Mouse (Mus musculus): ENCODE data around the gene Zbtb20. TPM values are rescaled to one million over a fixed set of nuclear protein-coding genes. Genes with fewer than 3 reads are reported as not detected.
A peak's percentile ranks its signal among the peaks of the same experiment; 100 is the strongest.

The Zbtb20 gene
- polyA plus RNA-seq, 1 experiment from 2014 or later = 35.1 TPM

DNA sequence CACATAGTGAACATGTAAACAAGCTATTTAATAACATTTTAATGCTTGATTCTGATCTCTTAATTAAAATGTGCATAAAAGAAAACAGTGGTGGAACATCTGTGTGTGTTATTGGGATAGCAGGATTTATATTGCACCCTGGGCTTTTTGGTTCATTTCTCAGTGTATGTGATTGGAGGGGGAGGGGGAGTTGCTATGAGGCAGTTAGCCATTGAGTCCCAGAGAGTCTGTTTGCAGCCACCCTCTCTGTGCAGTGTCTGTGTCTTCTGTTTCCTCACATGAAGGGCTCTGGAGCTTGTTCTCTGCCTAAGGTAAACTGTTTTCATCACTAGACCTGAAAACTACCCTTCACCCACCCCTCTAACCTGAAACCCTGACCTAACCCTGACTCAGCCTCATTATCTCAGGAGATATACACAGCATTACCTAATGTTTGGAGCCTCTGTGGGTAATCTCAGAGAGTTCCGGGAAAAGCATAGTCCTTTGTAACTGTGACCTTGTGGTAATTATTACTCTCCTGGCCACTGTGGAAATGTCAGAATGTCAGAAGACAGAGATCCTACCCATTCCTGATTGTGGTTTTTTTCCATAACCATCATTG lies 411.2 kb downstream of the Zbtb20 start:
- Histone ChIP-seq H3K9ac (replicated peaks; ENCODE audit: low read depth, low read length) (no peak overlapping the region), H3K4me2 (replicated peaks; ENCODE audit: low read depth, low read length) (no peak overlapping the region), H3K9me3 (ENCODE audit: control insufficient read depth, low read depth, low read length) (no peaks in the 10 kb centered on the region), H3K4me1 (ENCODE audit: control insufficient read depth, insufficient read depth, low read length) (peaks cover 3% of the 10 kb centered on the region; the same call in 1 of the 2 replicates), H3K4me3 (ENCODE audit: low read depth, low read length) (no peak overlapping the region), H3K27me3 (ENCODE audit: control insufficient read depth, insufficient read depth, low read length) (no peaks in the 10 kb centered on the region), H3K36me3 (ENCODE audit: control insufficient read depth, insufficient read depth, low read length) (no peaks in the 10 kb centered on the region), H3K27ac (ENCODE audit: low read length) (no peak overlapping the region)
- WGBS = 38% methylated on average over 1 of the region's 1 CpGs
- no peak for ATAC-seq (ENCODE audit: insufficient number of reproducible peaks, insufficient read depth, low FRiP score, low read depth)

DNA sequence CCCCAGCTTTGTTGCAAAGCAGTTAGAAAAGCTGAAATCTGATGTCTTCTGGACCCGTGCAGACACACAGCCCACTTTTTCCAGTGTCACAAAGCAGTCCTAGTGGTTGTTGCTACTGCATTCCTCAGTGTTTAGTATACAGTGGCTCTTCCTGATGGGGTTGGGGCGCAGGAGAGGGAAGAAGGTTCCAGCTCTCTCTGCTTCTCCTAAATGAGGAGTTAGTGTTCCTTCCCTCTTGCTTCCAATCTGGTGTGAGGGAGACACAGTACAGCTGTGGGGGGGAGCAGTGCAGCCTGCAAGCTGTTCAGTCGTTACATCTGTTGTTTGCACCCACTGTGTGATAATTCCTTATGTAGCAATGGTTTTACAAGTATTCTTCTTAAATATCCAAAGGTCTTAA lies 415.7 kb downstream of the Zbtb20 start:
- no peak for ATAC-seq (ENCODE audit: insufficient number of reproducible peaks, insufficient read depth, low FRiP score, low read depth)
- Histone ChIP-seq H3K27ac (ENCODE audit: low read length) (no peak overlapping the region; the same call in 1 of the 2 replicates), H3K9me3 (ENCODE audit: control insufficient read depth, low read depth, low read length) (no peaks in the 10 kb centered on the region), H3K36me3 (ENCODE audit: control insufficient read depth, insufficient read depth, low read length) (no peaks in the 10 kb centered on the region), H3K4me1 (ENCODE audit: control insufficient read depth, insufficient read depth, low read length) (peaks cover 3% of the 10 kb centered on the region; the same call in 1 of the 2 replicates), H3K9ac (replicated peaks; ENCODE audit: low read depth, low read length) (no peak overlapping the region), H3K4me3 (ENCODE audit: low read depth, low read length) (no peak overlapping the region), H3K27me3 (ENCODE audit: control insufficient read depth, insufficient read depth, low read length) (no peaks in the 10 kb centered on the region), H3K4me2 (replicated peaks; ENCODE audit: low read depth, low read length) (no peak overlapping the region)
- WGBS = 63% methylated on average over 3 of the region's 3 CpGs

DNA sequence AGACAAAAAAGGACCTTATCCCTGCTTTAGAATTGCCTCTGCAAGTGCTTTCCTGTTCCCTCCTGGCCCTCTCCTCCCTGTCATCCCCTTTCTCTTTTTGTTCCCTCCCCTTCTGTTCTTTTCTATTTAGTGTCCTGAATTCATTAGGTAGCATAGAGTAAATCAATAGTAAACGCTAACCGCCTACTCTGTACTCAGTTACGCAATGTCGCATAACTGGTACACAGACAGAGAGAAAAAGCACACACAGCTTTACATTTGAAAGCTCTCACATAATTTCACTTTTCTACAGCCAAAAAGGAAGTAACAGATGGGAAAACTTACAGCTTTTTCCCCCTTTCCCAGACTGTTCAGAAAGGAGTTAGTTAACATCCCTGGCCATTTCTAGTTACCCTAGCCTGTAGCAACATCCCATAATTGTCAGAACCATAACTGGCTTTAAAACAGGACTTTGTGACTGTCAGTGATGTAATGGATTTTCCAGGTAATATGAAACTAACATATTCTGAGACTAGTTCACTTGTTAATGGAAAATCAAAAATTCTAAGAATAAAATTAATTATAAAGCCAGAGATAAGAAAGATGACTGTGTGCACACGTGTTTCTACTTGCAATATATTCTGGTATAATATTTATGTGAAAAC lies 422.4 kb downstream of the Zbtb20 start:
- WGBS = 69% methylated on average over 5 of the region's 5 CpGs
- no peak for ATAC-seq (ENCODE audit: insufficient number of reproducible peaks, insufficient read depth, low FRiP score, low read depth)

GRCm38 (mm10) chr16:43300420-43300819 lies 424.7 kb downstream of the Zbtb20 start:
- H3K27me3 ChIP-seq (ENCODE audit: control insufficient read depth, insufficient read depth, low read length) = no peaks in the 10 kb centered on the region
- H3K4me1 ChIP-seq (ENCODE audit: control insufficient read depth, insufficient read depth, low read length) = peaks cover 7% of the 10 kb centered on the region; the same call in 1 of the 2 replicates
- ATAC-seq (ENCODE audit: insufficient number of reproducible peaks, insufficient read depth, low FRiP score, low read depth) = no peak
- no peaks in the 10 kb centered on the region for H3K36me3 ChIP-seq (ENCODE audit: control insufficient read depth, insufficient read depth, low read length)
- 76% methylated on average over 3 of the region's 3 CpGs for WGBS
- H3K4me3 ChIP-seq (ENCODE audit: low read depth, low read length) = no peak overlapping the region
- H3K27ac ChIP-seq (ENCODE audit: low read length) = no peak overlapping the region
- H3K9me3 ChIP-seq (ENCODE audit: control insufficient read depth, low read depth, low read length) = no peaks in the 10 kb centered on the region
- H3K4me2 ChIP-seq (replicated peaks; ENCODE audit: low read depth, low read length) = no peak overlapping the region
- H3K9ac ChIP-seq (replicated peaks; ENCODE audit: low read depth, low read length) = no peak overlapping the region

More for the DNA sequence above, 422.4 kb downstream of the Zbtb20 start:
- Histone ChIP-seq H3K4me1 (ENCODE audit: control insufficient read depth, insufficient read depth, low read length) (peaks cover 2% of the 10 kb centered on the region; the same call in 1 of the 2 replicates), H3K4me3 (ENCODE audit: low read depth, low read length) (no peak overlapping the region), H3K27ac (ENCODE audit: low read length) (no peak overlapping the region), H3K9me3 (ENCODE audit: control insufficient read depth, low read depth, low read length) (no peaks in the 10 kb centered on the region), H3K4me2 (replicated peaks; ENCODE audit: low read depth, low read length) (no peak overlapping the region), H3K36me3 (ENCODE audit: control insufficient read depth, insufficient read depth, low read length) (no peaks in the 10 kb centered on the region), H3K9ac (replicated peaks; ENCODE audit: low read depth, low read length) (no peak overlapping the region), H3K27me3 (ENCODE audit: control insufficient read depth, insufficient read depth, low read length) (no peaks in the 10 kb centered on the region)

DNA sequence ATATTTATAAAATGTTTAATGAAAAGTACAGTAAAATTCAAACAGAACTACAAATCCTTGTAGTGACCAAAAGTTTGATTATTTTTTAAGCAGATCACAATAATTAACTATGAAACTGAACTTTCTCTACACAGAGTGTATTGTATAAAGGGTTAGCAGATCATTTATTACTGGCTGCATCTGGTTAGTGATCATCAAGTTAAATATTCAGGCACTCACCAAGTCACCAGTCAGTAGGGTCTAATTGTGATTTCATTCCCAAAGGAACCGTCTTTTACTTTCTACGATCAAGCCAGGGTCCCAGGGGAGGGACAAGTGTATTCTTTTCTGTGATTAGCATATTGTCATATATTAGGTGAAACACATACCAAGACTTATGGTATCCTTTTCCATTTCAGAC lies 426.5 kb downstream of the Zbtb20 start:
- Histone ChIP-seq H3K27ac (ENCODE audit: low read length) (no peak overlapping the region), H3K9me3 (ENCODE audit: control insufficient read depth, low read depth, low read length) (no peaks in the 10 kb centered on the region), H3K27me3 (ENCODE audit: control insufficient read depth, insufficient read depth, low read length) (no peaks in the 10 kb centered on the region), H3K4me2 (replicated peaks; ENCODE audit: low read depth, low read length) (no peak overlapping the region), H3K36me3 (ENCODE audit: control insufficient read depth, insufficient read depth, low read length) (no peaks in the 10 kb centered on the region), H3K4me1 (ENCODE audit: control insufficient read depth, insufficient read depth, low read length) (peaks cover 7% of the 10 kb centered on the region; the same call in 1 of the 2 replicates), H3K9ac (replicated peaks; ENCODE audit: low read depth, low read length) (no peak overlapping the region), H3K4me3 (ENCODE audit: low read depth, low read length) (no peak overlapping the region)
- WGBS = 87% methylated on average over 2 of the region's 2 CpGs
- no peak for ATAC-seq (ENCODE audit: insufficient number of reproducible peaks, insufficient read depth, low FRiP score, low read depth)

DNA sequence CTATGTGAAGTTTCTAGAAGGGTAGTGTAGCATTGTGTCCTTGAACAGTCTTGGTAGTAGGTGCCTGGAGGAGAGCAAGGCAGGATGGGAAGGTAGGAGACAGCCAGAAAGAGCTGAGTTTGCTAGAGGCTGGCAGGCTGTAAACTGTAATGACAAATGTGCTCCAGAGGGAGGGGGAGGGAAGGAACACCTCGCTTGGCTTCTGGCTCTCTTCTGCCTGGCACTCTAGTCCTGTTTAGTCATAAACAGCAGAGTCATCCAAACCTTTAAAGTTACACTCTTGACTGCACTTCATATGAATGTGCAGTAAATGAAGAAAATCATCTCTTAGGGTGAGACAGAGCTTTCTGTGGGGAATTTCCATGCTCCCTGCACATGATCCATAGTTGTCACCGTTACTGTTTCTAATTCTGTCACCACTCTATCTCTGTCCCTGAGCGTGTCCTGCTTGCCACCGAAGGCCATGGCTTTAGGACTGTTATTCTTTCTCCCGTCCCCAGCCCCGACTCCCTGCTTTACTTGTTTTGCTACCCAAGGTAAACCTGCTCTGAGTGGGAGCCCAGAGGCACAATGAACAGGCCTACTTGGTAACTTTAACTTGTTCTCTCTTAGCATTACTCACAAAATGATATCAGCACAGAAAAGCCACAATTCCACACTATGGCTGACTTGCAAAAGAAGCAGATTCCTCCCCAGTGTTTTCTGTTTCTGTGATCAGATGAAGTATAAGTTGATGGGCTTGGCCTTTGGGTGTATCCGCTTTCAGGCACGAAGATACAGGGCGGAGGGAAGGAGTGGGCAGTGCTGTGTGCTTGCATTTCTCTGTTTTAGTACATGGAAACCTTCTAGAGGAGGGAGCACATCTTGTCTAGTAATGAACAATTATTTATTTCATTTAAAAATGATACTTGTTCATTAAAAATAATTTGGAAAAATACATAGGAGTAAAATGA lies 427.8 kb downstream of the Zbtb20 start:
- Histone ChIP-seq H3K27me3 (ENCODE audit: control insufficient read depth, insufficient read depth, low read length) (no peaks in the 10 kb centered on the region), H3K4me2 (replicated peaks; ENCODE audit: low read depth, low read length) (no peak overlapping the region), H3K9me3 (ENCODE audit: control insufficient read depth, low read depth, low read length) (no peaks in the 10 kb centered on the region), H3K27ac (ENCODE audit: low read length) (no peak overlapping the region; the same call in 1 of the 2 replicates), H3K4me3 (ENCODE audit: low read depth, low read length) (no peak overlapping the region), H3K9ac (replicated peaks; ENCODE audit: low read depth, low read length) (no peak overlapping the region), H3K4me1 (ENCODE audit: control insufficient read depth, insufficient read depth, low read length) (peaks cover 7% of the 10 kb centered on the region; the same call in 1 of the 2 replicates), H3K36me3 (ENCODE audit: control insufficient read depth, insufficient read depth, low read length) (no peaks in the 10 kb centered on the region)
- ATAC-seq (ENCODE audit: insufficient number of reproducible peaks, insufficient read depth, low FRiP score, low read depth) = peak; percentile 42; the same call in 1 of the 2 replicates
- WGBS = 43% methylated on average over 9 of the region's 9 CpGs

- no peak overlapping the region for H3K9ac ChIP-seq (replicated peaks; ENCODE audit: low read depth, low read length)
- H3K4me1 ChIP-seq (ENCODE audit: control insufficient read depth, insufficient read depth, low read length) = no peaks in the 10 kb centered on the region; the same call in 1 of the 2 replicates
- no peak overlapping the region for H3K27ac ChIP-seq (ENCODE audit: low read length)
- no peak overlapping the region for H3K4me2 ChIP-seq (replicated peaks; ENCODE audit: low read depth, low read length)
- ATAC-seq (ENCODE audit: insufficient number of reproducible peaks, insufficient read depth, low FRiP score, low read depth) = no peak
- WGBS = 54% methylated on average over 4 of the region's 4 CpGs
- H3K27me3 ChIP-seq (ENCODE audit: control insufficient read depth, insufficient read depth, low read length) = no peaks in the 10 kb centered on the region
- H3K36me3 ChIP-seq (ENCODE audit: control insufficient read depth, insufficient read depth, low read length) = no peaks in the 10 kb centered on the region
- H3K4me3 ChIP-seq (ENCODE audit: low read depth, low read length) = no peak overlapping the region
- H3K9me3 ChIP-seq (ENCODE audit: control insufficient read depth, low read depth, low read length) = no peaks in the 10 kb centered on the region
These were observed 434.3 kb downstream of the Zbtb20 start for GRCm38 (mm10) chr16:43309968-43310431.

DNA sequence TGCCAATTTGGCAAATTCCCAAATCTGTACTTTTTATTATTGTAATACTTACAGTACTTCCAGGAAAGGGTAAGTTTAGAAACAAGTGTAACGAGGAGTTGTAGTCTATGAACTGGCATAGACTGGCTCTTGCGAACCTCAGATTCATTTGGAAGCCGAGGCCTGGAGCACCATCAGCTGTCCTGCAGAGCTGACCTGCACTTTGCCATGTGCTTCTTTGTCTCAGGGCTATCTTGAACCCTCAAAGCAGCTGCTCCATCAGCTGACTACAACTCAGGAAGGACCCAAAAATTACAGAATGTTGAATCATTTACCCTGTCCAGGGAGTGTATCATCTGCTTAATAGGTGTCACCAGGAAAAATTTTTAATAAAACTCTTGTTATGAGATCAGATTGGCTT lies 448.3 kb downstream of the Zbtb20 start:
- WGBS = 74% methylated on average over 3 of the region's 3 CpGs
- no peaks in the 10 kb centered on the region for H3K9me3 ChIP-seq (ENCODE audit: control insufficient read depth, low read depth, low read length)
- no peak overlapping the region for H3K4me2 ChIP-seq (replicated peaks; ENCODE audit: low read depth, low read length)
- no peak overlapping the region for H3K27ac ChIP-seq (ENCODE audit: low read length)
- H3K36me3 ChIP-seq (ENCODE audit: control insufficient read depth, insufficient read depth, low read length) = no peaks in the 10 kb centered on the region
- no peaks in the 10 kb centered on the region for H3K27me3 ChIP-seq (ENCODE audit: control insufficient read depth, insufficient read depth, low read length)
- no peak overlapping the region for H3K9ac ChIP-seq (replicated peaks; ENCODE audit: low read depth, low read length)
- H3K4me1 ChIP-seq (ENCODE audit: control insufficient read depth, insufficient read depth, low read length) = no peaks in the 10 kb centered on the region
- H3K4me3 ChIP-seq (ENCODE audit: low read depth, low read length) = no peak overlapping the region
- ATAC-seq (ENCODE audit: insufficient number of reproducible peaks, insufficient read depth, low FRiP score, low read depth) = no peak
